Mouse (Mus musculus): ENCODE data around the gene Fxr2.
"Not testable (repeated sequence)": the region's sequence is repeated elsewhere in the genome, so short reads cannot be mapped to it uniquely, and the experiment has no call there.

The Fxr2 gene

DNA sequence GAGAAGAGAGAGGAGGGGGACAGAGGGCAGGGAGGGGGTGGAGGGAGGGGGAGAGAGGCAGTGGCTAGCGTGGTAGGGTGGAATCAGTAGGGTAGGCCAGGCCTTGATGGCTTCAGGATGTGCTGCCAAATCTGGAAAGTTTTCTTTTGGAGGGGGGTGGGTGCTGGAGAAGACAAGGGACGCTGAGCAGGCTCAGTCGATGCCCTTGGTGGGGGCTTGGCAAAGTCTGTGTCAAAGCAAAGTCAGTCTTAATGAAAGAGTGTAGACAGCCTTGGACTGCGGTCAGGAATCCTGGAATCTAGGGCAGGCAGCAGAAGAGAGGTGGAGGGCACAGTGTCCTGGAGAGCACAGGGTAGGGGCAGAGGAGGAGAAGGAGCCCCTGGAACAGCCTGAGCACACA, 21.9 kb upstream of the Fxr2 start:
- DNase-seq (ENCODE audit: low spot score in 2 of 2), result no peak

- peak; percentile 83 to 91 for DNase-seq (ENCODE audit: low spot score in 2 of 2)
These were observed 19.1 kb upstream of the Fxr2 start for GRCm38 (mm10) chr11:69613553-69614256.

DNA sequence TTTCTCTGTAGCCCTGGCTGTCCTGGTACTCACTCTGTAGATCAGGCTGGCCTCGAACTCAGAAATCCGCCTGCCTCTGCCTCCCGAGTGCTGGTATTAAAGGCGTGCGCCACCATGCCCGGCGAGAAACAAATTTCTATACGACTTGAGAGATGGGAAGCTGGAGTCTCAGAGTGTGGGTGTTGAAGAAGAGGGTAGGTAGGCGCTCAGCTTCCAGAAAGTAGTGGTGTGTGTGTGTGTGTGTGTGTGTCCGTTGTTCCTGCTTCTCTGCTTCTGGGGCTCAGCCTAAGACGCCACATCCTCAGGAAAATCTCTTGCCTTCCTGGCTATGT, 18.6 kb upstream of the Fxr2 start:
- not testable (repeated sequence) for DNase-seq (ENCODE audit: low spot score in 2 of 2)

DNA sequence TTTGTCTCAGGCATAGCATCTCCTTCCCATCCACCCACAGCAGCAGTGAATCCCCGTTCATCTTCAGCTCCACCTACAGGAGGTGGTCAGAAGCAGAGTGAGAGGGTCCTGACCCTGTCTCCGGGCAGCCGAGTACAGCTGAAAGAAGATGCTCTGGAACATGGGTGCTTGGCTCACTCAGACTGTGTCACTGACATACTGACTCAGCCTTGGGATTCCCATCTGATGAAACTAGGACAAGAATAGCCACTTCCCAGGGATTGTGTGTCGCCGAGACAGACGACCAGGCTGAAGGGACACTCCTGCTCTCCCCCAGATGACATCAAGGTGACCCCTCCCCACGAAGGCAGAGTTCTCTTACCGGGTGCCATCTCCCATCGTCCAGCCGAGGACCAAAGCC, 16.0 kb upstream of the Fxr2 start:
- DNase-seq (ENCODE audit: low spot score in 2 of 2), result no peak

DNA sequence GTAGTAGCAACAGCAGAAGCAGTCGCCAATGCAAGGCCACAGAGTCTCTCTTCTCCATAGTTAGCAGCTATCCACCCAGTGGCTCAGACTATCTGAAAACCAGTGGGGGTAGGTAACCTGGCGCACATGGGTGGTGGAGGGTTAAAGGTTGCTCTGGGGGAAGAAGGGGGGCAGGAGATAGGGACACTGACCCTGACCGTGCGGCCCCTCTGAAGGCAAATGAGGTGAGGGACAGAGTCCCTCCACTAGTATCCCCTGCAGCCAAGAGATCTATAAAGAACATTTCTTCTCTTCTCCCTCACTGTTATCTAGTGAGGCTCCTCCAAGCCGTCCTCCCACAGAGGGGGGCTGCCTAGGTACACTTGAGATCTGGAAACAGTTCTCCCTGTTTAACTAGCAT, 15.0 kb upstream of the Fxr2 start, which contains the start of gene Shbg:
Gene Shbg (minus strand): TSS at position 101 of the 400 bp plus-strand sequence.
- no peak for DNase-seq (ENCODE audit: low spot score in 2 of 2)

DNA sequence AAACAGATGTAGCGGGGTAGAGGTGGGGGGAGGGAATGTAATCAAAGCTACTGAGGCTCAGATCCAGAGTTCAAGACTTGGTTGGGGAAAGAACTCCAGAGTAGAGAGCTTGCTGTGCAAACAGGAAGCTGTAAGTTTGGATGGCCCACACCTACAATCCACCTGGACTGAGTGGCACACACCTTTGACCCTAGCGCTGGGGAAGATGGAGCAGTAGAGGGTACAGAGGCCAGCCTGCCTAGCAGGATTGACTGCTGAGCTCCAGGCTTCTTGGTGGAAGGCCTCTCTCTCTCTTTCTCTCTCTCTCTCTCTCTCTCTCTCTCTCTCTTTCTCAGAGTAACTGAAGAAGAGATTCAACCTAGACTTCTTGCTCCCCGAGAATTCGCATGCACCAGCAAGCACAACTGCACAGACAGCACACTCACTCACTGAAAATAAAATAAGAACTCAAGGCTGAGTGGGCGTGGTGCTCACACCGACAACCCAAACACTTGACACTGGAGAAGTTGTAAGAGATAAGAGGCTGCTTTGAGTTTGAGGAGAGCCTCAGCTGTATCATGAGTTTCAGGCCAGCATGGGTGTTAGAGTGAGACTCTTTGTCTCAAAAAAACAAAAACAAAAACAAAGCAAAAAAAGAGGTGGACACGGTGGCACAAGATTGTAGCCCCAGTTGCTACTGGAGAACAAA, 12.3 kb upstream of the Fxr2 start:
- no peak for DNase-seq (ENCODE audit: low spot score in 2 of 2)

DNA sequence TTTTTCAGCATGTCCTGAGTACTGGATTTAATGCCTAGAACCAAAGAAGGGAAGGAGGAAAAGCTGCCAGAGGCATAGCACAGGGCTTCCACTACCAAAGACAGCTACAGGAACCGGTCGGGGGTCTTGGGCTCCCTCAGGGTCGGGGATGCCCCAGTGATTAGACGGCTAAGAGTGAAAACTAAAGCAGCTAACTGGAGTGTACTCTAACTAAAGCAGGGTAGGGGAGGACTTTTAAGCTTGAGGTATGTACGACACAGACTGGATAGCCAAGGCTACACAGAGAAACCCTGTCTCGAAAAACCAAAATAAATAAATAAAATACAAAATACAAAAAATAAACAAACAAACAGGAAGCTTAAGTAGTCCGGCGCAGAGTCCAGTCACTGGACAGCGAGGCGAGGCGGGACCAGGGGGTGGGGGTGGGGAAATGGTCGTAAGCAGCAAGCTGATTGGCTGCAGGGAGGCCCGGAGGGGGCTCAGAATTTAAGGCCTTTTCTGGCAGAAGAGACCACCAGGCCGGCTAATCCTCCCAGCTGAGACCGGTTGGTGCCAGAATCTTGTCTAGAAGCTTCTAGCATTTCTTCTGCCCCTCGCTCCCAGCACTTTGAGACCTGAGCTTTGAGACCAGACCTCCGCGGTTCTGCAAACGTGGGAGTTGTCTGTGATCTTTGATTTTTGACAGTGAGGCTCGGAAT, 11.1 kb upstream of the Fxr2 start, which contains the start of gene Sat2:
Gene Sat2 (plus strand): TSS at position 454 of the 698 bp plus-strand sequence.
- no peak for DNase-seq (ENCODE audit: low spot score in 2 of 2)

DNA sequence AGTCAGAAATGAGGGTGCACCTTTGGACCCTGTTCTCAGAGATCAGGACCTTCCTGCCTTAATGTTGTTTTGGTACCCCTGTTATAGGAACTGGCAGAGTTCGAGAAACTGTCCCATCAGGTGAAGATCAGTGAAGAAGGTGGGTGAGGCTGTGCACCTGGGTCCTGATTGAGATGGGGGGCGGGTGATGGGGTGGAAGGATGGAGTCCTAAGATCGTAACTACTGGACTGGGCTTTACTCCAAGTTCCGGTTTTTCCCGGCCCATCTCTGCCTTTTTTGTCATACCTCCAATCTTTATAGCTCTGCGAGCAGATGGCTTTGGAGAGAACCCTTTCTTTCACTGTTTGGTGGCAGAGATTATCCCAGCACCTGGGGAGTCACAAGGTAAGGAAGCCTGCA, 10.4 kb upstream of the Fxr2 start:
- no peak for DNase-seq (ENCODE audit: low spot score in 2 of 2)

- no peak for DNase-seq (ENCODE audit: low spot score in 2 of 2)
These were observed 9.8 kb upstream of the Fxr2 start for GRCm38 (mm10) chr11:69623006-69623405.

DNA sequence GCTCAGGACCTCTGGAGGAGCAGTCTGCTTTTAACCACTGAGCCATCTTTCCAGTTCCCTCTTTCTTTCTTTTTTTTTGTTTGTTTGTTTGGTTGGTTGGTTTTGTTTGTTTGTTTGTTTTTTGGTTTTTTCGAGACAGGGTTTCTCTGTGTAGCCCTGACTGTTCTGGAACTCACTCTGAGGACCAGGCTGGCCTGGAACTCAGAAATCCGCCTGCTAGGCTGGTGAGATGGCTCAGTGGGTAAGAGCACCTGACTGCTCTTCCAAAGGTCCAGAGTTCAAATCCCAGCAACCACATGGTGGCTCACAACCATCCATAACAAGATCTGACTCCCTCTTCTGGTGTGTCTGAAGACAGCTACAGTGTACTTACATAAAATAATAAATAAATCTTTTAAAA, 8.5 kb upstream of the Fxr2 start:
- DNase-seq (ENCODE audit: low spot score in 2 of 2), result not testable (repeated sequence)

- peak; percentile 79 to 92 for DNase-seq (ENCODE audit: low spot score in 2 of 2)
These were observed 4.5 kb upstream of the Fxr2 start for GRCm38 (mm10) chr11:69628286-69628685.

GRCm38 (mm10) chr11:69629802-69630201, 3.0 kb upstream of the Fxr2 start:
- no peak for DNase-seq (ENCODE audit: low spot score in 2 of 2)

- DNase-seq (ENCODE audit: low spot score in 2 of 2), result peak; percentile 73 to 87
These were observed 507 bp downstream of the Fxr2 start for GRCm38 (mm10) chr11:69633128-69633866.

- DNase-seq (ENCODE audit: low spot score in 2 of 2), result no peak
These were observed 2.7 kb downstream of the Fxr2 start for GRCm38 (mm10) chr11:69635471-69635870.

DNA sequence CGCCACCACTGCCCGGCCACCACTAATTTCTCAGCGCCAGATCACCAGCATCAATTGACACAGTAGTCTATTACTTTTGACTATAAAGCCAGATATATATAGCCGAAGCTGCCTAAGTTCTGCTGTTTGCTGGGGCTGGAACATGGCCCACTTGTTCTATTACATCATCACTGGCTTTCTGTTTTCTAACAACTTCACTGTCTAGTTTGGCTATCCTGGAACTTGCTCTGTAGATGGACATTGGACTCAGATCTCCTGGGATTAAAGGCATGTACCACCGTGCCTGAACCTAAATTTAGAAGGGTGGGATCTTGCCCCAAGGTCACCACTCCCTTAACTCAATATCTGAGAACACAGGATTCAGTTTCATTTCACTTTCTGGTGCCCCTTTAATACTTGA, 13.1 kb downstream of the Fxr2 start:
- DNase-seq (ENCODE audit: low spot score in 2 of 2), result no peak

DNA sequence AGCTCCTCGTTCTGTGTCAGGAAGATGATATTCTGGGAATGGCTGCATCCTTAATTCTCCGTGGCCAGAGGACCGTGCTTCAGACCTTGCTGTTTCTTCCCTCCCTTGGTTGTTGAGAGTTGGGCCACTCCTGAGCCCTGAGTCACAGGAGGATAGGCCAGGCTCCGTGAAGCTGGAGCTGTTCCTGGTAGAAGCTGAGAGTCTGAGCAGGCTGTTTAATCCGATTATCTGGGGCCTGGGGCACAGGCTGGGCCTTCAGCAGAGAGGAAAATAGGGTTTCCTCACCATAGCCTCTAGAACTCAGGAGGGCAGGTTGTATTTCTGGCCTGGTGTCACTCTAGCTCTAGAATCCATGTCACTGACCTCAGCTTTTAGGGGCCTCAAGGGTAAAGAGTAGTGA, 20.6 kb downstream of the Fxr2 start:
- no peak for DNase-seq (ENCODE audit: low spot score in 2 of 2)

DNA sequence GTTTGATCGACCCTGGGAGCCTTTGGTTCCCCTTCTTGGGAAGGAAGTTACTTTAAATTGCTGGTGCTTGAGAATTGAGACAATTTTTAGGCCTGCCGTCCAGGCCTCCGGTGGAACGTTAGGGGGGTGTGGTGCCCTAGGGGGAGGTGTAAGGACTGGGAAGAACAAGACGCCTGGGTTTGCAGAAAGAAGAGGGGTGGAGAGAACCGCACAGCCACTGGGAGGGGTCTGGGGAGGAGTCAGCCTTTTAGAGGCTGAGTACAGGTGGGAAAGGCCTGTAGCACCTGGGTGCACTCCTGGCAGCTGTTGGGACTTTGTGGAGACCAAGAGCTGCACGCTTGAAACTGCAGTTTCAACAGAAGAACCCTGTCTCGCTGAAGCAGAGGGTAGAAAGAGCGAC, 22.0 kb downstream of the Fxr2 start:
- DNase-seq (ENCODE audit: low spot score in 2 of 2), result no peak

- peak; percentile 60 to 81 for DNase-seq (ENCODE audit: low spot score in 2 of 2)
These were observed 22.7 kb downstream of the Fxr2 start, which contains the start of gene Sox15 for GRCm38 (mm10) chr11:69655264-69656064. Gene Sox15, plus strand, starts transcription at chr11:69655314.

DNA sequence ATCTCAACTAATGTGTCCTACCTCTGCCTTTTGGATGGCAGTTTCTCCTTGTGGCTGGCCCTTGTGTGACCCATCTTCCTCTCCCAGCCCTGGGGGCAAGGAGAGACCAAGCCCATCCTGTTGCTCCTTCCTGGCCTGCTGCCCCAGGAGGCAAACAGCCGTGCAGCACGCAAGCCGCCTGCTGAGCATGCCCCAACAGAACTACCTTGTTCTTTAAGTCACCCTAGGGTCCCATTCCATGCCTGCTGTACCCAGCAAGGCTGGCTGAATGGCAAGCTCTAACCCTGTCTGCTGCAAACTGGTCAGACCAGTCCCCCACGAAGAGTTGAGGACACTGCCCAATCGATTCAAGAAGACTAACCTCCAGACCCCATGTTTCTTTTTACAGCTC, 23.3 kb downstream of the Fxr2 start:
- DNase-seq (ENCODE audit: low spot score in 2 of 2), result no peak

- DNase-seq (ENCODE audit: low spot score in 2 of 2), result peak; percentile 61 to 82
These were observed 24.0 kb downstream of the Fxr2 start for GRCm38 (mm10) chr11:69656617-69657461.
